Mouse (Mus musculus) spleen, adult 2 months (tissue): Measurements from ENCODE around the gene Hoxd4.

Experiments used
- CTCF ChIP-seq: fragments of 200-500 bp; IDR thresholded peaks from 2 replicates; pipeline ENCODE4 v1.5.1; 2011; ENCODE audit warnings: mild to moderate bottlenecking, inconsistent platforms; ENCODE audit not compliant: insufficient read depth, insufficient read length, insufficient replicate concordance; ENCODE audit errors: extremely low read depth
- POLR2A ChIP-seq: fragments of 200-500 bp; IDR thresholded peaks from 2 replicates; pipeline ENCODE4 v1.6.1; 2011; ENCODE audit warnings: low read depth, low read length, inconsistent platforms

DNA sequence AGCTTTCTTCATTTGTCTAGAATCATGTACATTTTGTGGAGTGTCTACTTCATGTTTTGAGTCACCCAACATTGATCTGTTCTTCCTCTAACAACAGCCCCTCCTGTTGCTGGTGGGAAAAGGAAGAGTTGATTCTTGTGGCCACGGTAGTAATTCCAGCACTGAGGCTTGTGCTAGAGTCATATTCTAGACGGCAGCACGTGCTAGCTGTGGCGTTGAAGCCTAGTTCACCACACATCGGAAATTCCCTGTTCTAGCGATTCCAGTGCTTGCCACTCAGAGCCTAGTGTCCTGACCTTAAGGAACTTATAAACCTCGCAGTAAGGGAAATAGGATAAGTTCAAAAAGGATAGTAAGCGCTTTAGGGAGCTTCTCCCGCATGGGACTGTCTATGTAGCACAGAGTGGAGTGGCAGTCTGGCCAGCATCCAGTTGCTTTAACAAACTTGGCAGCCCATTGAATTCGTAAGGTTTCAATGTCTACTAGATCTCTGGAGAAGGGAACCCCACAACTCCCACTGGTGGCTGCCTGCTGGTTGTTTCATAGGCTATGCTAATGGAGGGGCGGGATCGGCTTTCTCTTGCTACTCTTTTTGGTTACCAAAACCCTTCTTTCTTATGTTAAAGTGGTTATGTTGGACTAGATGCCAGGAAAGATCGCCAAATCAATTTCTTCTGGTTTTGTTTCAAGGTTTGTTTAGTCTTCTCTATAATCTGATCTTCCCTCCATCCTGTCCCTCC is 66.0 kb downstream of the Hoxd4 start:
- TF ChIP-seq POLR2A (no peak), CTCF (no peak)
